Mouse (Mus musculus): Measurements from ENCODE around the gene Cd2. TPM values are rescaled to one million over a fixed set of nuclear protein-coding genes. Genes with fewer than 3 reads are reported as not detected.
A peak's percentile ranks its signal among the peaks of the same experiment; 100 is the strongest.

Gene Cd2
- polyA plus RNA-seq, 1 experiment from 2014 or later, result not detected

DNA sequence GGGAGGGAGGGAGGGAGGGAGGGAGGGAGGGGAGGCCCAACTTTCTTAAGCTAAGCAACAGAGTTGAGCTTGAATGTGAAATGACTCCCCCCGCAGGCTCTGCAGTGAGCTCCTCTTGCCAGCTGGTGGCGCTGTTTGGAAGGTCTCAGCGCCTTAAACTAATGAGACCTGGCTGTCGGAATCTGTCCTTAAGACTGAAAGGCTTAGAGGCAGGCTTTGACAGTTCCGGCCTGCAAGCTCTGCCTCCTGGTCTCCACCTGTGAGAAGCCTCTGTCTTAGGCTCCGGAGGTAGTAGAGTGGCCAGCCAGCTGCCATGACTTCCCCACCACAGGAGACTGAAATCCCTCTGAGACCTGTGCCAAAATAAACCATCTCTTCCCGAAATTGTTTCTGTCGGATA is 16.4 kb upstream of the Cd2 start:
- Histone ChIP-seq H3K36me3 (replicated peaks) (no peaks in the 10 kb centered on the region), H3K27me3 (replicated peaks; ENCODE audit: low read depth, poor library complexity, severe bottlenecking) (peaks cover 11% of the 10 kb centered on the region; the same call in 1 of the 2 replicates)

GRCm38 (mm10) chr3:101300271-101301071 is 12.7 kb upstream of the Cd2 start:
- H3K4me3 ChIP-seq, result peak overlapping the region; percentile 40

More for the DNA sequence above, 16.4 kb upstream of the Cd2 start:
- no peaks in the 10 kb centered on the region for H3K9me3 ChIP-seq
- H3K27ac ChIP-seq (replicated peaks), result no peak overlapping the region; the same call in 1 of the 2 replicates
- peaks cover 44% of the 10 kb centered on the region for H3K4me1 ChIP-seq
- no peak overlapping the region for H3K4me3 ChIP-seq
- DNase-seq (ENCODE audit: low spot score), result peak; percentile 88
- 18% methylated on average over 8 of the region's 8 CpGs for WGBS

GRCm38 (mm10) chr3:101299591-101299990 is 11.9 kb upstream of the Cd2 start:
- no peak for DNase-seq (ENCODE audit: low spot score)
- Histone ChIP-seq H3K9me3 (no peaks in the 10 kb centered on the region), H3K36me3 (replicated peaks) (no peaks in the 10 kb centered on the region), H3K27me3 (replicated peaks; ENCODE audit: low read depth, poor library complexity, severe bottlenecking) (peaks cover 33% of the 10 kb centered on the region), H3K4me3 (no peak overlapping the region), H3K27ac (replicated peaks) (no peak overlapping the region), H3K4me1 (peaks cover 48% of the 10 kb centered on the region)
- WGBS, result 75% methylated on average over 6 of the region's 6 CpGs

More at GRCm38 (mm10) chr3:101300271-101301071, 12.7 kb upstream of the Cd2 start:
- DNase-seq (ENCODE audit: low spot score), result peak; percentile 53
- no peaks in the 10 kb centered on the region for H3K9me3 ChIP-seq
- WGBS, result 28% methylated on average over 23 of the region's 23 CpGs
- peak overlapping the region; percentile 76 for H3K27ac ChIP-seq (replicated peaks)
- H3K36me3 ChIP-seq (replicated peaks), result no peaks in the 10 kb centered on the region
- peaks cover 30% of the 10 kb centered on the region for H3K27me3 ChIP-seq (replicated peaks; ENCODE audit: low read depth, poor library complexity, severe bottlenecking)
- H3K4me1 ChIP-seq, result peaks cover 44% of the 10 kb centered on the region

GRCm38 (mm10) chr3:101297221-101297620 is 9.5 kb upstream of the Cd2 start:
- Histone ChIP-seq H3K27me3 (replicated peaks; ENCODE audit: low read depth, poor library complexity, severe bottlenecking) (peaks cover 32% of the 10 kb centered on the region), H3K9me3 (no peaks in the 10 kb centered on the region), H3K36me3 (replicated peaks) (no peaks in the 10 kb centered on the region), H3K4me3 (no peak overlapping the region), H3K4me1 (peaks cover 35% of the 10 kb centered on the region), H3K27ac (replicated peaks) (no peak overlapping the region; the same call in 1 of the 2 replicates)
- 87% methylated on average over 5 of the region's 5 CpGs for WGBS
- DNase-seq (ENCODE audit: low spot score), result no peak

GRCm38 (mm10) chr3:101295931-101296820 is 8.4 kb upstream of the Cd2 start:
- peaks cover 27% of the 10 kb centered on the region for H3K27me3 ChIP-seq (replicated peaks; ENCODE audit: low read depth, poor library complexity, severe bottlenecking)
- peaks cover 33% of the 10 kb centered on the region for H3K4me1 ChIP-seq
- H3K9me3 ChIP-seq, result no peaks in the 10 kb centered on the region
- no peak overlapping the region for H3K27ac ChIP-seq (replicated peaks)
- DNase-seq (ENCODE audit: low spot score), result no peak
- WGBS, result 61% methylated on average over 15 of the region's 15 CpGs
- H3K4me3 ChIP-seq, result no peak overlapping the region
- no peaks in the 10 kb centered on the region for H3K36me3 ChIP-seq (replicated peaks)

DNA sequence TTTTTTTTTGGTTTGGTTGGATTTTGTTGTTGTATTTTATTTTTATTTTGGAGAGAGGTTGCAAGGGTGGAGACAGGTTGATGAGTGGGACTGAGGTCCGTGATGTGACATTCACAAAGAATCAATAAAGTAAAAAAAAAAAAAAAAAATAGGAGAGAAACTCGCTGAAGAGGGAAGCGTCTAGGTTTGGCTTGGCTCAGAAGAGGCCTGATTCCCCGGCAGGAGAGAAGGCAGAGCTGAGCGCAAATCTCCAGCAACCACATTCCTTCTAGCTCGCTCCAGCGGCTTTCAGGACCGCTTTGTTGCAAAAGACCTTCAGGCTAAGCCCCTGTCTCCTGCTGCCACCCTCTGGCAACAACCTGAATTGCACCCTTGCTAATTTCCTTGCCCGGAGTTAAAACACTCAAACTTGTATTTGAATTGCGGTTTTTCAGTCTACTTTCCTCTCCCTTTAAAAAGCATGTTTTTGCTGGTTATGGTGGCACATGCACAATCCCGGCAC is 7.7 kb upstream of the Cd2 start:
- no peaks in the 10 kb centered on the region for H3K9me3 ChIP-seq
- peaks cover 31% of the 10 kb centered on the region for H3K4me1 ChIP-seq
- H3K27me3 ChIP-seq (replicated peaks; ENCODE audit: low read depth, poor library complexity, severe bottlenecking), result peaks cover 25% of the 10 kb centered on the region; the same call in 1 of the 2 replicates
- peak; percentile 90 for DNase-seq (ENCODE audit: low spot score)
- H3K36me3 ChIP-seq (replicated peaks), result no peaks in the 10 kb centered on the region
- no peak overlapping the region for H3K27ac ChIP-seq (replicated peaks)
- no peak overlapping the region for H3K4me3 ChIP-seq
- 5% methylated on average over 11 of the region's 11 CpGs for WGBS

DNA sequence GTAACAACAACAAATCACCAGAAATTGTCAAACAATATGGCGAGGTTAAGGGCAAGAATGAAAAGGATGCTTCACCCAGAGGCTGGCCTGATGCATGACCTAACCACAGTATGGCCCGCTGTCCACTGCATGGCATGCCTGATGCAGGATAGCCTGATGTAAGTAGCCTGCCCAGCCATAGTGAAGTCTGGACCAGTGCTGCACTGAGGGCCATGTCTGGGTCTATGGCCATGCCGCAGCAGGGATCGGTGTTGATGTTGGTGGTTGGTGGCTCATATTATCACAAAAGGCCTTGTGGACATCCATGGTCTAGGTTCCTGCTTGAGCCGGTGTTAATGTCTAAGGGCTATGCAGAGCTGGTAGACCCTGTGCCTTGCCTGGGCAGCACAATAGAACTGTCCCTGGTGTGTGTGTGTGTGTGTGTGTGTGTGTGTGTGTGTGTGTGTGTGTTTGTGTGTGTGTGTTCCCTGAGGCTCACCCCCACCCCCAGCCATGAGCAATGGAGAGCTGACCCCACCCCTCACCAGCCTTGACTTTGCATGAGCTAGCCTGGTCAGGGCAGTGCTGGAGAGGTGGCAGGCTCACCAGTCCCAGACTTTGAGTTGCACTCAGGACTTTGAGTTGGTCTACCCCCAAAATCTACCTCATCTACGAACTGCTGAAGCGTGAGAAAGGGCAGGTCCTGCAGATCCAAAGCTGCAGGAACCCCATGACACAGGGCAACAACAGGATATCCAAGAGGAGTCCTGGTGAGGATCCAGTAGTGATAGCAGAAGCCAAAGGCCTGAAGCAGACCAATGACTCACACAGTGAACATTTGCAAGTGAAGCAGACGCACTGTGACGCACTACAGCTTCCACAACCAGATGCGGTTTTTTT is 7.0 kb upstream of the Cd2 start:
- Histone ChIP-seq H3K27me3 (replicated peaks; ENCODE audit: low read depth, poor library complexity, severe bottlenecking) (peaks cover 25% of the 10 kb centered on the region; the same call in 1 of the 2 replicates), H3K27ac (replicated peaks) (no peak overlapping the region), H3K9me3 (no peaks in the 10 kb centered on the region), H3K4me3 (no peak overlapping the region), H3K4me1 (peaks cover 24% of the 10 kb centered on the region), H3K36me3 (replicated peaks) (no peaks in the 10 kb centered on the region)
- DNase-seq (ENCODE audit: low spot score), result no peak
- WGBS, result 74% methylated on average over 10 of the region's 10 CpGs

DNA sequence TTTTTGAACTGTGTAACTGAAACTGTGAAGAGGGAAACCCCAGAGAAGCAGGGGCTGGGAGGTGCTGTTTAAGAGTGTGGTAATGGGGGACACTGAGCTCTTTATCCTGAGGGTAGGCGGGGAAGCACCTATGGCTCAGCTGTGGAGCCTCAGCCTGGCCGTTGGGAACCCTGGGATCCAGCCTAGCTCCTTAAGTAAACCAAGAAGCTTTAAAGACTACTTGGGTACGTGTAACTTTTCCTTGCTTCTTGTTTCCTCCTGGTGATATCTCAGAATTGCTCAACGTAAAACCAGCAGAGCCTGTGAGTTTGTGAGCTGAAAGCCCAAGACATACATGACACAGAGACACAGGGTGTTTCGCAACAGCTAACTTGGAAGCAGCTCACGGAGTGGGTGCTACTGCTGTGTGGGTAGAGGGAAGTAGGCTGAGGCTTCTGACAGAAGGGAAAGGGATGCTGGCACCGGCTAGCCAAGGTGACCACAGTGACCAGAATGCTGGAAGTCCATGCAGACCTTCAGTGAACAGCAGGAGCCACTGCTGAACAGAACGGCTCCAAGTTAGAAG is 5.9 kb upstream of the Cd2 start:
- 84% methylated on average over 8 of the region's 8 CpGs for WGBS

DNA sequence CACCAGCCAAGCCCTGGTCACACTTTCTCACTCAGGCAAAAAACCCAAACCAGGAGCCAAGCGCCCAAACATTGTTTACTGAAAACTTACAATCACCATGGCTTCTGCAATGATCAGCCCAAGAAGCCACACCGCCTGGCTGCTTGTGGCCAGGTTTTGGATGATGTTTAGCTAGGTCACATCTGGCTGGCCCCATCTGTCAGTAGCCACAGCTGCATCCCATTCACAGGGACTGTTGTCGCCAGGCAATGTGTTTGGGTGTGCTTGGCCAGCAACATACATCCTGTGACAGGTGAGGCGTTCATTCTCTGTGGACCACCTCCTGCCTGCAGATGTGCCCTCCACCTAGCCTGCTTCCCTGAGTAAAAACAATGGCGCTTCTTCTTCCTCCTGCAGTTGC is 4.9 kb upstream of the Cd2 start:
- no peaks in the 10 kb centered on the region for H3K9me3 ChIP-seq
- no peaks in the 10 kb centered on the region for H3K36me3 ChIP-seq (replicated peaks)
- 81% methylated on average over 5 of the region's 5 CpGs for WGBS
- H3K27me3 ChIP-seq (replicated peaks; ENCODE audit: low read depth, poor library complexity, severe bottlenecking), result peaks cover 20% of the 10 kb centered on the region; the same call in 1 of the 2 replicates
- DNase-seq (ENCODE audit: low spot score), result no peak
- H3K27ac ChIP-seq (replicated peaks), result no peak overlapping the region
- H3K4me3 ChIP-seq, result no peak overlapping the region
- peaks cover 21% of the 10 kb centered on the region for H3K4me1 ChIP-seq

More for the DNA sequence above, 5.9 kb upstream of the Cd2 start:
- no peak overlapping the region for H3K27ac ChIP-seq (replicated peaks)
- H3K36me3 ChIP-seq (replicated peaks), result no peaks in the 10 kb centered on the region
- no peak overlapping the region for H3K4me3 ChIP-seq
- H3K4me1 ChIP-seq, result peaks cover 16% of the 10 kb centered on the region
- peaks cover 25% of the 10 kb centered on the region; the same call in 1 of the 2 replicates for H3K27me3 ChIP-seq (replicated peaks; ENCODE audit: low read depth, poor library complexity, severe bottlenecking)
- H3K9me3 ChIP-seq, result no peaks in the 10 kb centered on the region
- DNase-seq (ENCODE audit: low spot score), result no peak

GRCm38 (mm10) chr3:101290587-101291520 is 3.1 kb upstream of the Cd2 start:
- Histone ChIP-seq H3K27me3 (replicated peaks; ENCODE audit: low read depth, poor library complexity, severe bottlenecking) (peaks cover 7% of the 10 kb centered on the region; the same call in 1 of the 2 replicates), H3K4me3 (no peak overlapping the region), H3K36me3 (replicated peaks) (no peaks in the 10 kb centered on the region), H3K27ac (replicated peaks) (no peak overlapping the region), H3K4me1 (peaks cover 21% of the 10 kb centered on the region), H3K9me3 (no peaks in the 10 kb centered on the region)
- WGBS, result 90% methylated on average over 19 of the region's 19 CpGs
- no peak for DNase-seq (ENCODE audit: low spot score)

GRCm38 (mm10) chr3:101290036-101290435 is 2.3 kb upstream of the Cd2 start:
- no peak overlapping the region for H3K27ac ChIP-seq (replicated peaks)
- no peaks in the 10 kb centered on the region for H3K36me3 ChIP-seq (replicated peaks)
- H3K4me3 ChIP-seq, result no peak overlapping the region
- no peak for DNase-seq (ENCODE audit: low spot score)
- WGBS, result 88% methylated on average over 7 of the region's 7 CpGs
- H3K9me3 ChIP-seq, result no peaks in the 10 kb centered on the region
- peaks cover 17% of the 10 kb centered on the region for H3K4me1 ChIP-seq
- H3K27me3 ChIP-seq (replicated peaks; ENCODE audit: low read depth, poor library complexity, severe bottlenecking), result peaks cover 7% of the 10 kb centered on the region; the same call in 1 of the 2 replicates

Data from embryonic facial prominence, embryonic 10.5 days (tissue).